Mouse (Mus musculus): ENCODE data around the gene Ugt1a9.
"Not testable (repeated sequence)": the region's sequence is repeated elsewhere in the genome, so short reads cannot be mapped to it uniquely, and the experiment has no call there.

DNA sequence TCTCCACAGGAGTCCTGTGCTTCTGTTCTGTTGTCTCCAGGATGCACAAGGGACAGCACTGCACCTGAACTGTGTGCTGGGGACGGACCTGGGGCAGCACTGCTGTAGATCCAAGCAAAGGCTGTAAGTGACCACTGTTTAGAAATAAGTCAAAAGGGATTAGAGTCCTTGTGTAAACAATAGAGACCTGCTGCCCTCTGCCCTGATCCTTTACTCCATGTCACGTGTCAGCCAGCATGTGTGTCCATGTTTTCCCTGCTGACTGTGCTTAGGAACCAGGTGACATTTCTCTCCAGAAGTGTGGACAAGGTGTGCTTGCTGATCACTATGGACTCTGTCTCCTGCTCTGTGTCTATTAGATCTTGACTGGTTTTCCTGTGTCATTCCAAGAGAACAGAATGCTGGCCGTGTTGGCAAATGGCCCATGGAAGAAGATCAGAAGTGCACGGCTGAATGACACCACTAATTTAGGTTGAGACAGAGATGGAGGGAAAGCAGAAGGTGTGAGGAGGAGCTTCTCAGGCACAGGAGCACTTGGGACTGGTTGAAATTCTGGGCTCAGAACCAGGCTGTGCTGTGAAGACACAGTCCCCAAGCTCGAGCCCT, 25.7 kb upstream of the Ugt1a9 start:
- TF ChIP-seq TAL1, GATA1 (IDR thresholded peaks at IDR 0.05; ENCODE audit: low read length): not testable (repeated sequence)

Measured in erythroblast, embryonic 14.5 days (primary cell).